Mouse (Mus musculus): ENCODE results near the gene Nhlh2. TPM values are rescaled to one million over a fixed set of nuclear protein-coding genes. Genes with fewer than 3 reads are reported as not detected.
A peak's percentile ranks its signal among the peaks of the same experiment; 100 is the strongest.

Nhlh2 gene
- polyA plus RNA-seq, 1 experiment from 2014 or later: 86.9 TPM

- 81% methylated on average over 10 of the region's 10 CpGs for WGBS
- no peak overlapping the region for H3K4me3 ChIP-seq (replicated peaks)
- 0 out of 2 replicates have a peak, but pooled peaks cover 2% of the 10 kb centered on the region for H3K9me3 ChIP-seq
- H3K9ac ChIP-seq (replicated peaks): no peak overlapping the region
- H3K27me3 ChIP-seq: 0 out of 2 replicates have a peak, but pooled peaks cover 3% of the 10 kb centered on the region
- H3K4me2 ChIP-seq (replicated peaks): no peak overlapping the region
- ATAC-seq: no peak
- peak overlapping the region; percentile 58; the same call in 1 of the 2 replicates for H3K27ac ChIP-seq
- no peaks in the 10 kb centered on the region for H3K36me3 ChIP-seq
- 0 out of 2 replicates have a peak, but pooled peaks cover 5% of the 10 kb centered on the region for H3K4me1 ChIP-seq (replicated peaks)
Measured at GRCm38 (mm10) chr3:102063273-102064120, 53.6 kb downstream of the Nhlh2 start.

- Histone ChIP-seq H3K9ac (replicated peaks) (no peak overlapping the region), H3K27me3 (0 out of 2 replicates have a peak, but pooled peaks cover 3% of the 10 kb centered on the region), H3K27ac (no peak overlapping the region), H3K9me3 (0 out of 2 replicates have a peak, but pooled peaks cover 2% of the 10 kb centered on the region), H3K4me1 (replicated peaks) (0 out of 2 replicates have a peak, but pooled peaks cover 5% of the 10 kb centered on the region), H3K4me3 (replicated peaks) (no peak overlapping the region), H3K36me3 (no peaks in the 10 kb centered on the region), H3K4me2 (replicated peaks) (no peak overlapping the region)
- WGBS: 85% methylated on average over 6 of the region's 6 CpGs
- ATAC-seq: no peak
Measured at GRCm38 (mm10) chr3:102064566-102064965, 54.7 kb downstream of the Nhlh2 start.

Other genes starting within 250 kb of the Nhlh2 start
- gene Mab21l3, start 161.1 kb upstream of the Nhlh2 start, polyA plus RNA-seq (2015; fragmentation: Nextera tagmentation; extraction: Ambion mirVana): 0.35 TPM in 2 replicates
- gene Slc22a15, start 85.6 kb upstream of the Nhlh2 start, polyA plus RNA-seq (2015; fragmentation: Nextera tagmentation; extraction: Ambion mirVana): 8.2 and 8.8 TPM in 2 replicates
- 0.19 and 0.31 TPM in 2 replicates for gene Casq2, start 76.3 kb downstream of the Nhlh2 start, polyA plus RNA-seq (2015; fragmentation: Nextera tagmentation; extraction: Ambion mirVana)
- gene Vangl1, start 194.6 kb downstream of the Nhlh2 start, polyA plus RNA-seq (2015; fragmentation: Nextera tagmentation; extraction: Ambion mirVana): 5.9 and 7.3 TPM in 2 replicates